Mouse (Mus musculus) cerebellum, adult 8-10 months (tissue): Measurements from ENCODE around the gene Slco2b1.

ENCODE experiments used
- DNase-seq: peaks from one replicate; pipeline ENCODE4 v3.0.0; 2022

Gene Slco2b1

DNA sequence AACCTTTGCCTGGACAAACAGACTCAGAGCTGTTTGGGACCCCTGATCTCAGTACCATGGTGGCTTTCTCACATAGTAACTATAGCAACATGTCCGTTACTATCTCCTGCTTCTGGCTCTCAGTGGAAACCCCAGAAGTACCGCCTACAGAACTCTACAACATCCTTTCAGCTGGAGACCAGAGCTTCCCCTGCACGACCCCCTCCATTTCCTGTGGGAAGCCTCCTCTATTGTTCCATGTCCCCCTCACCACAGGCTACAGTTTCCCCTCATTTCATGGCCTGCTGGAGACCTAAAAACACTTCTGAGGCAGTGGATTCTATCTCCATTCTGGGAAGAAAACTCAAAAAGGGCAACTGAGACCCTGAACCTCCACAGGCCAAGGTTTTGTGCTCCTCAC lies 18.7 kb downstream of the Slco2b1 start:
- DNase-seq: no peak

DNA sequence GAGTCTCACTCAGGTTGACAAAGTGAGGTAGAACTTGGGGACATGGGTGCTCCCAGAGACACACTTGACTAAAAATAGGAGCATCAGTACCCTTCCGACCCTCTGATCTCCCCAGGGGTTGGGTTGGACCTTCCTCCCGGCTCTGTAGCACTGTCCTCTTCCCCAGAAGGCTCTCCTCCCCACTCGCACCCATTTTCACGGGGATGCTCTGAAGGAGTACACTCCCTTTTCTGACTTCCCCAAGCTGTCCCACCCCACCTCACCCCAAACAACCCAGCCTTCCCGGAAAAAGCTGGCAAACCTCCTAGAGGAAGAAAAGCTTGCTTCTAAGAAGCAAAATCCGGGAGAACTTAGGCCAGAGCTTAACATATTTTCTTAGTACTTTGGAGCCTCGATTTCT lies 20.3 kb downstream of the Slco2b1 start:
- DNase-seq: no peak

DNA sequence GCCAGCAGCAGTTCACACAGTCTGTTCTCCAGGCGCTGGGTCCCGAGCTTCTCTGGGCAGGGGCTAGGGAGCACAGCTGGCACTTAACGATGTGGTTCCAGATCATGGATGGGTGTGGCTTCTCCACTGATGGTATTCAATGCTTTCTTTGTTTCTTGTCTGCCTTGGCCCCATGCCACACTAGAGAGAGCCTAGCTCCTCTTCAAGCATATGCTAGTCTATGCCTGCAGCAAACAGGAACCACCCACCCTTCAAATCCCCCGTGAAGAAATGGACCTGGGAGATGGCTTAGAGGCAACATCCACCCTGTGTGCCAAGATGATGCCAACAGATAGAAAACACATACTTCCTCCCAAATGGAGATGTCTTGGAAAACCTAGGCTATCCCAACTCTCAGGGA lies 27.1 kb downstream of the Slco2b1 start:
- DNase-seq: no peak

DNA sequence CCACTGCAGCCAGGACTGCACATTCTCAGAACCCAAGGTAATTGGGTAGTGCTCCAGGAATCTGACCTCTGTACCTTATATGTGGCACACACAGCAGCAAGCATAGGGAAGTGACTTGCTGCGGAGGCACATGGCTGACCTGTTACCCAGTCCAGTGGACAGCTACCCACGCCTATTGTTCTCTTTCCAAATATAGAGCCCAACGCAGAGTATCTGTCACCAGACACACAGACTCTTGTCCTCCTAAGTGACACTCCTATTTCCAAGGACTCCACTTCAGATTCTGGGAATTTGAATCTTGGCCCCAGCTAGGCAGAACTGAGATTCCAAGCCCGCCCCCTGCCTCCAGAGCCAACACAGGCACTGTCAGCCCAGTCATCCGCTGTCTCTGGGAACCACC lies 30.4 kb downstream of the Slco2b1 start:
- no peak for DNase-seq

DNA sequence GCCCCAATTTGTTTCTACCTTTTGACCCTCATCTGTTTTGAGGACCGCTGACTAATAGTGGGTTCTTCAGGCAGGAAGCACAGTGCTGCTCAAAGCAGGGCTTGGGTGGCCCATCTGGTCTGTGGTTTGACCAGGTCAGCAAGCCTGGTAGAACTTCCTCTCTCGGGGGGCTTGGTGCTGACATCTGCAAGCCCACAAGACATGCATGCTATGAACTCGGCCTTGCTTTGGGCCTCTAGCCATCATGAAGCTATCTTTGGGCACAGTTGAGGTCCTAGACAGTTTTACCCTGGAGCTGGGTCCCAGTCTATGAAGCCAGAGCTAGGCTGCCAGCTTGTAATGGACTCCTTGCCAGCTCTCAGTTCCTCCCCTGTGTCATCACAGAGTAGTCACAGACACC lies 36.2 kb downstream of the Slco2b1 start:
- DNase-seq: no peak

- no peak for DNase-seq
Measured at GRCm38 (mm10) chr7:99674209-99674608, 36.9 kb downstream of the Slco2b1 start.

DNA sequence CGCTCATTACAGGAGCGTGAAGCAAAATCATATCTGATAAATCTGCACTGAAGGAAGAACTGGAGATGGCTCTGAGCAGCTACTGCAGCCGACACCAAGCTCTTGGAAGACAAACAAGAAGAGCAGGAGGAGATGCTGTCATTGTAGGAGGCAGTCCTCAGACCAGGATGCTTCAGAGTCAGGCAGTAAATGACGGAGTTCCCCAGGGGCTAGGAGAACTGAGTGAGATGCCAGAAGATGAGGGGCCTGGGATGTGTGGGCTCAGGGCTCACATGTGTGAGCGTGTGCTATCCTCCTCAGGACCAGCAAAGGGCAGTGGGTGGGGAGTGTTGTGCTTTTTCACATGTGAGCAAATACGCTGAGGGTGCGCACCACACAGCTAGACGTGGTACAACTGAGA lies 38.0 kb downstream of the Slco2b1 start:
- DNase-seq: no peak

- no peak for DNase-seq
Measured at GRCm38 (mm10) chr7:99671544-99672435, 39.4 kb downstream of the Slco2b1 start.

- no peak for DNase-seq
Measured at GRCm38 (mm10) chr7:99670915-99671314, 40.2 kb downstream of the Slco2b1 start.

DNA sequence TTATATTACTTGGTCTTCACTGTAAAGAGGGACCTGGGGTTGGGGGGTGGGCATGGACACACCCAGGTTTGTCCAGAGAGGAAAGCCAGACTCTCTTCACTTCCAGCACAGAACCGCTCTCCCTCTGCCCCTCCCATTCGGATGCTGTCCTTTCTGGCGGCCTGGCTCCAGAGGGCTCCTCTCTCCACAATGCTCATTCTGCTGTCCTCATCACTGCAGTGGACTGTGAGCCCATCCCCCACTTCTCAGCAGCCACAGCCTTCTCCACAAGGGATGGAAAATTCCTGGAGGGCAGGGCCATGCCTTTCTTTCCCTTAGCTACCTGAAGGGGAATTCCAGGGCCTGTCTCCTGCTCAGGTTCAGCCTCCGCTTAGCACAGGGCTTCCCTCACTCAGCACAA lies 42.3 kb downstream of the Slco2b1 start:
- DNase-seq: peak; percentile 46

- DNase-seq: no peak
Measured at GRCm38 (mm10) chr7:99667096-99667495, 44.0 kb downstream of the Slco2b1 start.

GRCm38 (mm10) chr7:99665731-99666452 lies 45.2 kb downstream of the Slco2b1 start:
- no peak for DNase-seq

DNA sequence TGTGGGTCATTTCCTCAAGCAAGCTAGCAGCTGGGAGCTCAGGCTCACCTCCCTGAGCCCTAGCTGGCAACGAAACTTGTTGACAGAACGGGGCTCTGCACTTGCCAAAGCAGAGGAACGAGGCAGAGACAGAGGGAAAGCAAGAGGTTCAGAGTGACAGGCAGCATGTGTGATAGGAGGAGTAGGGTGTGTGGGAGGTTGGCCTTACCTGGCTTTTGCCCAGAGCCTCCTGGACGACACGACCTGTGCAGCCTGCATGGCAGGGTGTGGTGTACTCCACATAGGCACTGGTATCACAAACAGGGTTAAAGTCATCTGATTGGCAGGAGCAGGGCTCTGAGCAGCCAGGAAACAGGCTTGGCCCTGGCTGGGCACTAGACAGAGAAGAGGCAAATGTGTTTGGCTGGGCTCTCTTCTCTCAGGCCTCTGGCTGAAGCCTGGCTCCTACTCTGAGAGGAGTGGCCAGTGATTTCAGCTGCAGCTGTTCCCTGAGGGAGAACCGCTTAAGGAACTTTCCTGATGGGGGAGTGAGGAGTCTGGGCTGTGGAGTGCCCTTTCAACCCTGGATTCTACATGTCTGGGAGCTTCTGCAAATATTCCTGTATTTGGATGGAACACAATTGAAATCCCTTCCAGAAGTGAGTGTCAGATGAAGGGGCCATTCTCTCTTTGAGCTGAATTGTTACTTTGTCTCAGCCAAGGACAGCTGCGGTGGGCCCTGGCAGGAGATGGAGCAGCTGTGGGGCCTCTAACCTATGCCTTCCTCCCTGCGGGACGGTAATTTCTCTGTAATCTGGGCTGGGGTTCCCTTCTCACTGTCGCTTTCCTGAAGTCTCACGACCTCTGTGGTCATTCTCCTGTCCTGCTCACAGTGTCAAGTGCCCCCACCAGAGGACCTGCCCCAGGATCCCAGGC lies 46.3 kb downstream of the Slco2b1 start:
- peak; percentile 80 for DNase-seq

- DNase-seq: no peak
Measured at GRCm38 (mm10) chr7:99663507-99664220, 47.5 kb downstream of the Slco2b1 start.

- DNase-seq: no peak
Measured at GRCm38 (mm10) chr7:99662311-99662710, 48.8 kb downstream of the Slco2b1 start.

DNA sequence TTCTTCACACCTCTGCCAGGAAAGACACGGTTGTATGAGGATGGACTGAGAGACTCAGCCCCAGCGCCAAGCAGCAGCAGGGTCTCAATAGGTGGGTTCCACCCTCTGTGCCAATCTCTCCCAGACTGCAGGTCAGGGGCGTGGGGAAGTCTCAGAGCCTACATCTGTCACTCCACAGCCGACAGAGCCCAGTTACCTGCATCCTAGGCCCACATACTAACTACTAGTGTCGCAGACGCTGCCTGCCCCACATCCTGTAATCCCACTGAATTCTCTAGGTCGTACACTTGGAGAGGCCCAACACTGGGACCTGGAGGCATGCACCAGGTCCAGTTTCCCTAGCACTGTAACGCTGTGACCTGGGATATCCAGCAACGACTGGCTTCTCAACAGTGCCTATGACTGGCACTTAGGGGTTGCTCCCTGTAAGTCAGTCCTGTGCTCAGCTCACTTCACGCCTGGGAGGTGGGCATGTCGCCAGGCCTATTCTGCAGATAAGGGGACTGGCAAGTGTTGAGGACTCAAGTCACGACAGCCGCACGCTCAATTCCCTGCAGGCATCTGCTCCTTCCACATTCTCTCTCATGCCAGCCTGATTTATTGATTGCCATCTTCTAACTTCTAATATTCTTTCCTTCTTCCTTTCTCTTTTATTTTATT lies 49.4 kb downstream of the Slco2b1 start:
- no peak for DNase-seq

GRCm38 (mm10) chr7:99661071-99661470 lies 50.1 kb downstream of the Slco2b1 start:
- no peak for DNase-seq

DNA sequence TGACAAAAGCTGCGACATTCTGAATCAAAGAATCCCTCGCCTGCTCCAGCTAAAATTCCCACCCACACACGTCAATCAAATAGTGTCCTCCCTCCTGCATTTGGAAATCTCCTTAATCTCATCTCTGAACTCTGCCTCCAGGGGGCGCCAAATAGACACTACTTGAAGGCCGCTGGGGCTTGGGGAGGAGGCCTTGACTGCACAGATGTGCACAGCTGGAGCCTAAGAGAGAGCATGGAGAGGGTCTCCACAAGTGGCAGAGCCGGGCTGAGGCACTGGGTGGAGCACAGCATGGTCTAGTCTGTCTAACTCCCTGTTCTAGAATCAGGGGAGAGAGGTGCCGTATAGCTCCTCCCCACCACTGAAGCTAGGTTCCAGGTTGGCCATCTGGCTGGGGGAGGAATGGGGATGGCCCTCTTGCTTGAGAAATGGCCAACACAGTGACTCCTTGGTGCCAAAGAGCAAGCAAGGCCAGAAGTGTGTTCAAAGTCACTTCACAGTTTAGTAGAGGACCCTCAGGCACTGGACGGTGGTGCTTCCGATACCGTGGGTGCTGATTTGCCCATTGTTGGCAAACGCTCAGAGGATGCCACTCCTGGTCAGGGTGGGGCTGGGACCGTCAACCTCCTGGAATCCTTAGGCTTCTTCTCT lies 51.6 kb downstream of the Slco2b1 start:
- DNase-seq: peak; percentile 64

DNA sequence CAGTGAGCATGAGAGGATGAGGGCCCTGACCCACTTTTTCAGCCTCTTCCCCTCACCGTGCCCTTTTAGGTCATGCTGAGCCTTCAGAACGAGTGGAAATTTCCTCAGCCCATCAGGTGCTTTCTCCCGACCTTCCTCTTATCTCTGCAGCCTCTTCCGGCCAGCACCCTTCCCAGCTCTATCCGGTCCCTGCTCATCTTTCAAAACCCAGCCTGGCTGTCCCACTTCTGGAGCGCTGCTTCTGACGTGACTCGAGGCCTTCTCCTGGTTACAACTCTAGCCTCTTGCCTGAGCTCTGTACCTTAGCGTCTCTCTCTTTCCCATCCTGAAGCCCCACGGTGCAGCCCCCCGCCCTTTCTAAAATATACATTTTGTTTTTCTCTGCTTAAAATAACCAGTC lies 56.9 kb downstream of the Slco2b1 start:
- no peak for DNase-seq

DNA sequence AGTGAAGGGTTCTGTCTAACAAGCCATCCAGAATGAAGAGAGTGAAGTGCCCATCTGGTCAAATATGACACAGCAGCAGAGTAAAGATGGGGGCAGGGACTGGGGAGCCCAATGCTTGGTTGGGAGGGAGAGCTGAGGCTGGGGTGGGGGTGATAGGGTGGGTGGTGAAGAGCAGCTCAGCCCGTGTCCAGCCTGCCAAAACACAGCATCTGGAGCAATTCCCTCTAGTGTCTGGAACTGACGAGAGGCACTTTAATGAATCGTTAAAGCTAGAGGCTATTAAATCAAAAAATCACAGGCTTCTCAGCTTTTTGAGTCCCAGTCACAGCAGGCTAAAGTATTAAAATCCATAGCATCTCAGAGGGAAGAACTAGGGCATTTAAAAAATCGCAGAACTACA lies 61.6 kb downstream of the Slco2b1 start:
- DNase-seq: no peak

DNA sequence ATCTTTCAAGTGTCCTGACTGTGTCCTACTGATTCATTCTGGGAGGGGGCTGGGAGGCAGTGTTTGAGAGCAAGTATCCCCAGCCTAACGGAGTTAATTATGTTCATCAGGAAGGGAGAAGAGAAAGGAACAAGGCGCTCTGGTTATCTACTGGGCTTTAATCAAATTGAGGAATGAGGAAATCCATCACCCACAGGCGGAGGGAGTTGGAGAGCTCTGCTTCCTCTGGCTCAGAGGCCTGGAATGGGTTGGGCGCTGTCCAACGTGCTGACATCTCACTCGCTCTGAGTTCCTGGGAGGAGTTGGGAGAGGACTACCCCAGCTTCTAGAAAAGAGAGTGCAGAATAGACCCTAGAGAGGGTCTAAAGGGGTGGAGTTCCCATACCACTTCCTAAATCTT lies 62.5 kb downstream of the Slco2b1 start:
- no peak for DNase-seq
